Mouse (Mus musculus) left cerebral cortex, adult 2 months (tissue): ENCODE measurements at regions not wholly inside any gene's neighbourhood (a gene's known extent, or its start where the extent isn't known, plus 50 kb on each side); places are given as distances from the start of the nearest gene placed in this dataset.

Experiments
- DNase-seq, 2 experiments: peaks; one replicate each; pipeline ENCODE4 v3.0.0; 2021 to 2022; ENCODE audit warnings: low spot score in 2 of 2, mixed read lengths in 1 of 2; ENCODE audit errors: extremely low spot score in 1 of 2
- H3K27ac ChIP-seq: fragments of 200-600 bp; 2 replicates; pipeline ENCODE4 v1.8.1; 2022
- H3K4me3 ChIP-seq: fragments of 200-600 bp; 2 replicates; pipeline ENCODE4 v1.8.1; 2022
- CTCF ChIP-seq: fragments of 200-600 bp; IDR thresholded peaks from 2 replicates; pipeline ENCODE4 v1.8.1; 2022; ENCODE audit warnings: antibody characterized with exemption, mild to moderate bottlenecking, moderate library complexity
- intact Hi-C: fragments of 180-260 bp; cut with DNase I; formaldehyde crosslinking; loops from one replicate; pipeline ENCODE4 v1.15.1; 2025

GRCm38 (mm10) chr17:79503037-79503436 lies 108.6 kb upstream of the Rmdn2 start:
- Histone ChIP-seq H3K4me3 (no peak overlapping the region), H3K27ac (no peak overlapping the region)
- no peak for DNase-seq
- intact Hi-C loops = no loop called here
- TF ChIP-seq CTCF = no peak

GRCm38 (mm10) chr17:79504209-79504608 lies 107.5 kb upstream of the Rmdn2 start:
- Histone ChIP-seq H3K4me3 (no peak overlapping the region), H3K27ac (no peak overlapping the region)
- intact Hi-C loops = no loop called here
- DNase-seq = no peak
- no peak for TF ChIP-seq CTCF

- no peak overlapping the region for H3K4me3 ChIP-seq
- no peak overlapping the region for H3K27ac ChIP-seq
- intact Hi-C loops = no loop called here
- no peak for TF ChIP-seq CTCF
- no peak for DNase-seq
Observed at GRCm38 (mm10) chr17:79505565-79505964, 106.1 kb upstream of the Rmdn2 start.

- no peak for DNase-seq
- Histone ChIP-seq H3K27ac (no peak overlapping the region), H3K4me3 (no peak overlapping the region)
- no peak for TF ChIP-seq CTCF
- intact Hi-C loops = no loop called here
Observed at GRCm38 (mm10) chr17:79509281-79509680, 102.4 kb upstream of the Rmdn2 start.

- intact Hi-C loops = no loop called here
- no peak for DNase-seq
- no peak overlapping the region for H3K27ac ChIP-seq
- no peak for TF ChIP-seq CTCF
- H3K4me3 ChIP-seq = no peak overlapping the region
Observed at GRCm38 (mm10) chr17:79509957-79510710, 101.5 kb upstream of the Rmdn2 start.

GRCm38 (mm10) chr17:79511218-79511617 lies 100.4 kb upstream of the Rmdn2 start:
- no peak for DNase-seq
- Histone ChIP-seq H3K4me3 (no peak overlapping the region), H3K27ac (no peak overlapping the region)
- intact Hi-C loops = no loop called here
- no peak for TF ChIP-seq CTCF

GRCm38 (mm10) chr17:79514076-79514475 lies 97.6 kb upstream of the Rmdn2 start:
- no peak overlapping the region for H3K27ac ChIP-seq
- intact Hi-C loops = no loop called here
- TF ChIP-seq CTCF = no peak
- H3K4me3 ChIP-seq = no peak overlapping the region
- DNase-seq = no peak

- no peak overlapping the region for H3K4me3 ChIP-seq
- H3K27ac ChIP-seq = no peak overlapping the region
- no peak for DNase-seq
- intact Hi-C loops = no loop called here
- TF ChIP-seq CTCF = peak; percentile 17
Observed at GRCm38 (mm10) chr17:79518185-79518584, 93.5 kb upstream of the Rmdn2 start.

GRCm38 (mm10) chr17:79518696-79519095 lies 93.0 kb upstream of the Rmdn2 start:
- intact Hi-C loops = no loop called here
- TF ChIP-seq CTCF = no peak
- DNase-seq = no peak
- H3K4me3 ChIP-seq = no peak overlapping the region
- no peak overlapping the region for H3K27ac ChIP-seq

- intact Hi-C loops = no loop called here
- TF ChIP-seq CTCF = no peak
- Histone ChIP-seq H3K27ac (no peak overlapping the region), H3K4me3 (no peak overlapping the region)
- no peak for DNase-seq
Observed at GRCm38 (mm10) chr17:79519356-79519755, 92.3 kb upstream of the Rmdn2 start.

- TF ChIP-seq CTCF = no peak
- intact Hi-C loops = no loop called here
- Histone ChIP-seq H3K4me3 (no peak overlapping the region), H3K27ac (no peak overlapping the region)
- no peak for DNase-seq
Observed at GRCm38 (mm10) chr17:79520283-79520682, 91.4 kb upstream of the Rmdn2 start.

GRCm38 (mm10) chr17:79521691-79522090 lies 90.0 kb upstream of the Rmdn2 start:
- DNase-seq = no peak
- intact Hi-C loops = no loop called here
- Histone ChIP-seq H3K4me3 (no peak overlapping the region), H3K27ac (no peak overlapping the region)
- no peak for TF ChIP-seq CTCF

GRCm38 (mm10) chr17:79523230-79523629 lies 88.4 kb upstream of the Rmdn2 start:
- DNase-seq = no peak
- intact Hi-C loops = no loop called here
- no peak for TF ChIP-seq CTCF
- Histone ChIP-seq H3K27ac (no peak overlapping the region), H3K4me3 (no peak overlapping the region)
